Mouse (Mus musculus) neural tube, embryonic 13.5 days (tissue): ENCODE results near the gene Rnf25. TPM values are rescaled to one million over a fixed set of nuclear protein-coding genes. Genes with fewer than 3 reads are reported as not detected.

Source experiments
- ATAC-seq: fragments of 200-750 bp; cut with Nextera tagmentation; 2 replicates; pipeline ENCODE4 v1.8.0; 2017; ENCODE audit warnings: low read depth, mild to moderate bottlenecking, moderate TSS enrichment, moderate library complexity
- H3K27ac ChIP-seq: fragments of 300-500 bp; sonication (generic); replicated peaks from 2 replicates; pipeline ENCODE4 v1.5.1; 2015; ENCODE audit warnings: moderate library complexity, mild to moderate bottlenecking, inconsistent platforms
- H3K27me3 ChIP-seq: fragments of 300-500 bp; sonication (generic); 2 replicates; pipeline ENCODE4 v1.6.1; 2015; ENCODE audit warnings: mild to moderate bottlenecking, inconsistent platforms
- H3K36me3 ChIP-seq: fragments of 300-500 bp; sonication (generic); 2 replicates; pipeline ENCODE4 v1.6.1; 2015; ENCODE audit warnings: mild to moderate bottlenecking, inconsistent platforms
- H3K4me1 ChIP-seq: fragments of 300-500 bp; sonication (generic); replicated peaks from 2 replicates; pipeline ENCODE4 v1.6.1; 2015; ENCODE audit warnings: inconsistent platforms
- H3K4me2 ChIP-seq: fragments of 300-500 bp; sonication (generic); 2 replicates; pipeline ENCODE4 v1.6.1; 2015; ENCODE audit warnings: inconsistent platforms, mild to moderate bottlenecking, moderate library complexity
- H3K4me3 ChIP-seq: fragments of 300-500 bp; sonication (generic); 2 replicates; pipeline ENCODE4 v1.5.1; 2015; ENCODE audit warnings: mild to moderate bottlenecking, inconsistent platforms
- H3K9ac ChIP-seq: fragments of 300-500 bp; sonication (generic); 2 replicates; pipeline ENCODE4 v1.6.1; 2015; ENCODE audit warnings: moderate library complexity, mild to moderate bottlenecking, inconsistent platforms
- H3K9me3 ChIP-seq: fragments of 300-500 bp; sonication (generic); 2 replicates; pipeline ENCODE4 v1.6.1; 2016; ENCODE audit warnings: inconsistent platforms
- WGBS: fragments of 180-500 bp; shearing (Covaris S2); methylation state at CpG from one replicate; pipeline ENCODE4 v1.1.7; 2015; 5-methylcytosine and 5-hydroxymethylcytosine counted together
- polyA plus RNA-seq: library from polyadenylated mRNA; unstranded; fragments of >200 nt; fragmentation: Nextera tagmentation; extraction: Ambion mirVana; gene quantifications from 2 replicates; pipeline ENCODE4 v1.2.1, GENCODE M21; 2015

Gene Rnf25
- 42.7 and 44.6 TPM in 2 replicates for polyA plus RNA-seq

DNA sequence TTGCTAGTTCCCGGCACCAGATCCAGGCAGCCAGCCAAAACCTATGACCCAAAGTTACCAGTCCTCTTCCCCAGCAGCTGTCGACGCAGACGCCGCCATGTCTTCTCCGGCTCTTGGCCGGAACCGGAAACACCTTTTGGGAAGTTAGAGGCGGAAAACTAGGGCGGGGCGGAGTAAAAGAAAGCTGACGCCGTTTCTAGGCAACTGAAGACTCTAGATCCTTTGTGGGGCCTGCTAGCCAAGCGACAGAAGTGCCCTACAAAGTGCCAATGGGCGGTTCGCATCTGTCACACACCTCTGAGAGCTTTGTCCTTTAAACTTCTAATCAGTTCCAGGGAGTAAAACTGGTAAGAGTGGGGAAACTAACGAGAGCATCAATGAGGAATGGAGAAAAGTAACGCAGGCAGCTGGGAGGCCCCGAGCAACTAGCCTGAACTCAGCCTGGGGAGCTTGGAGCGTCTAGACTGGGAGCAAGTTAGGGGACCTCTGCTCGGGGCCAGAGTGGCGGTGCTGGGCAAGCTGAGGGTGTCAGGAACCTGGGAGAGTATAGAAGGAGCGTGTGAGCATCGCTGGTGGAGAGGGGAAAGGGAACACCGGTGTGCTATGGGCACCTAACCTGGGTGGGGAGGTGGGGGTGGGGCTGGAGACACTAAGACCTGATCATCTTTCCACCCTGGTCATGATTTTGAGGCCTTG, at the start of gene Rnf25, which contains the start of gene Stk36:
Gene Rnf25 (minus strand): TSS at position 131 of the 696 bp plus-strand sequence.
Gene Stk36 (plus strand): TSS at position 179 of the 696 bp plus-strand sequence.
- Histone ChIP-seq H3K27ac (peak within 1 kb of the TSS; percentile 67), H3K9ac (peak within 1 kb of the TSS; percentile 89), H3K9me3 (no peaks in the 10 kb centered on the region), H3K36me3 (peaks cover 57% of the 10 kb centered on the region), H3K27me3 (no peaks in the 10 kb centered on the region), H3K4me2 (peak within 1 kb of the TSS; percentile 90), H3K4me3 (peak within 1 kb of the TSS; percentile 92), H3K4me1 (peaks cover 22% of the 10 kb centered on the region)
- WGBS = 8% methylated on average over 25 of the region's 25 CpGs
- peak; percentile 92 for ATAC-seq

DNA sequence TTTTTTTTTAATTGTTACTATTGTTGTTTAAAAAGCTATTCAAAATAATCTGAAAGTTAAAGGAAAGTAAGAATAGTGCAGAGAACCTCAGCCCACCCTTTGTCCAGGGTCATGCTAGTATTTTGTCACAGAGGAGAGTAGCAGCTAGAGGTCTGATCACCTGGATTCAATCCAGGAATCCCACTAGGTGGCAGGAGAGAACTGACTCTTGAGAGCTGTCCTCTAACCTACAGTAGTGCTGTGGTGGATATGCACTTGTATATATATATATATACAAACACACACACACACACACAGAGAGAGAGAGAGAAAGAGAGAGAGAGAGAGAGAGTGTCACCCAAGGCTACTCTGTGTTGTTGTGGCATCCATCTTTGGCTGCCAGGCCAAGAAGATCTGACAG, 42.7 kb upstream of the Rnf25 start:
- Histone ChIP-seq H3K27ac (no peak overlapping the region), H3K4me3 (no peak overlapping the region), H3K27me3 (no peaks in the 10 kb centered on the region), H3K4me1 (no peaks in the 10 kb centered on the region), H3K9me3 (no peaks in the 10 kb centered on the region), H3K36me3 (no peaks in the 10 kb centered on the region), H3K9ac (no peak overlapping the region), H3K4me2 (no peak overlapping the region)
- ATAC-seq = no peak

DNA sequence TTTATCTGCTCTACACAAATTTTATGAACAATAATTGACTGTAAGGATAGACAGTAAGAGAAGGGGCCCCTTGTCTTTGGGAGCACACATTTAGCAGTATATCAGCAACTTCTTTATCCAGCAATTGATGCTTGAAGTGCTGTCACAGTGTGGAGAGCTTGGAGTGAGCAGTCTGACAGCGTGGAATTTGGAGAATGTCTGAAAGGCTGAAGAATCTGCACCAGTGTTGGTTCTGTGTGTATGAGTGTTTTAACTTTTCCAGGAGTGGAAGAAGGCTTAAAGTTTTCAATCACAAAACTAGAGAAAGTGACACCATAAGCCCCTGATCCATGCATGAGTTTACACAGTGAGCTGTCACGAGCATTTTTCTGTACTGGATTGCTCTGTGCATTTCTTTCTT, 42.3 kb upstream of the Rnf25 start:
- H3K9ac ChIP-seq = no peak overlapping the region
- no peak overlapping the region for H3K27ac ChIP-seq
- no peak overlapping the region for H3K4me3 ChIP-seq
- no peaks in the 10 kb centered on the region for H3K4me1 ChIP-seq
- no peaks in the 10 kb centered on the region for H3K36me3 ChIP-seq
- no peak overlapping the region for H3K4me2 ChIP-seq
- ATAC-seq = no peak
- 87% methylated on average over 2 of the region's 2 CpGs for WGBS
- no peaks in the 10 kb centered on the region for H3K9me3 ChIP-seq
- no peaks in the 10 kb centered on the region for H3K27me3 ChIP-seq

DNA sequence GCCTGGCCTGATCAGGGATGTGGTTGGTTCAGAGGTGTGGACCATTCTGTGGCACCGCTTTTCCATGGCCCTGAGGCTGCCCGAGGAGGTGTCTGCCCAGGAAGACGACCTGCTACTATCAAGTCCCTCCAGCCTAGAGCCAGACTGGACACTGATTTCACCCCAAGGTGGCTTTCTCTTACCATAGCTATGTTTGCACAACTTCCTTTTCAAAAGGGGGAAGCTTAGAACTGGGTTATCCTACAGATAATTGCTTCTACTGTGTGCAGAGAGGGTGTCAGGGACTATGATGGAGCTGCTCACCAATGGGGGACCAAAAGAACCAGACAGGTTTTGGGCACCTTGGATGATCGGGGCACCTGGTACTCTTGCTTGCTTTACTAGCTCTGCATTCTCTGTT, 31.5 kb upstream of the Rnf25 start:
- ATAC-seq = no peak

GRCm38 (mm10) chr1:74628001-74628400, 26.8 kb upstream of the Rnf25 start:
- Histone ChIP-seq H3K9ac (no peak overlapping the region), H3K36me3 (peaks cover 66% of the 10 kb centered on the region), H3K4me3 (no peak overlapping the region), H3K4me2 (no peak overlapping the region), H3K9me3 (no peaks in the 10 kb centered on the region), H3K27ac (no peak overlapping the region), H3K27me3 (no peaks in the 10 kb centered on the region), H3K4me1 (no peaks in the 10 kb centered on the region)
- ATAC-seq = no peak
- whole genome bisulfite sequencing = 51% methylated on average over 7 of the region's 7 CpGs

More for the DNA sequence above, 31.5 kb upstream of the Rnf25 start:
- Histone ChIP-seq H3K27ac (no peak overlapping the region), H3K4me1 (no peaks in the 10 kb centered on the region), H3K4me3 (no peak overlapping the region), H3K9me3 (no peaks in the 10 kb centered on the region), H3K27me3 (no peaks in the 10 kb centered on the region), H3K36me3 (peaks cover 52% of the 10 kb centered on the region), H3K4me2 (no peak overlapping the region), H3K9ac (no peak overlapping the region)
- 84% methylated on average over 4 of the region's 4 CpGs for WGBS

DNA sequence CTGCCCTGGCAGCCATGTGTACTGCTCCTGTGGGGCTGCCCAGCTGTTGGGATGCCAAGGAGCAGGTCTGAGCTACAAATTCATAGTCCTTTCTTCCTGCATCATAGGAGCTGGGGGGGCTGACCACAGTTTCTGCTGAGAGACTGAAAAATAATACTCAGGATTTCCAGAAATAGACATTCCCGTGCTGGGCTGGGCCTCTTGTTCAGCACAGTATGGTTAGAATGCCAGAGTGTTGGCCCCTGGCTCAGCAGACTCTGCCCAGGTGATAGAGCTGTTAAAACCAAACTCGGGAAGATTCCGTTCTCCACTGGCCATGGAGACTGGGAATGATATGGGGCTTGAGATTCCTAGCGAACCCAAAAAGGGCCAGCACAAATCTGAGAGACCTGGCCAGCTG, 24.9 kb upstream of the Rnf25 start:
- H3K36me3 ChIP-seq = peaks cover 82% of the 10 kb centered on the region
- H3K27ac ChIP-seq = no peak overlapping the region
- no peak overlapping the region for H3K4me2 ChIP-seq
- H3K27me3 ChIP-seq = no peaks in the 10 kb centered on the region
- H3K4me1 ChIP-seq = no peaks in the 10 kb centered on the region
- WGBS = 88% methylated on average over 4 of the region's 4 CpGs
- ATAC-seq = no peak
- H3K4me3 ChIP-seq = no peak overlapping the region
- H3K9ac ChIP-seq = no peak overlapping the region
- no peaks in the 10 kb centered on the region for H3K9me3 ChIP-seq

- H3K9ac ChIP-seq = no peak overlapping the region
- peaks cover 81% of the 10 kb centered on the region for H3K36me3 ChIP-seq
- ATAC-seq = no peak
- H3K27ac ChIP-seq = no peak overlapping the region
- no peak overlapping the region for H3K4me3 ChIP-seq
- no peaks in the 10 kb centered on the region for H3K27me3 ChIP-seq
- WGBS = 85% methylated on average over 1 of the region's 1 CpGs
- no peak overlapping the region for H3K4me2 ChIP-seq
- no peaks in the 10 kb centered on the region for H3K4me1 ChIP-seq
- no peaks in the 10 kb centered on the region for H3K9me3 ChIP-seq
These were observed 23.0 kb upstream of the Rnf25 start for GRCm38 (mm10) chr1:74624183-74624582.

DNA sequence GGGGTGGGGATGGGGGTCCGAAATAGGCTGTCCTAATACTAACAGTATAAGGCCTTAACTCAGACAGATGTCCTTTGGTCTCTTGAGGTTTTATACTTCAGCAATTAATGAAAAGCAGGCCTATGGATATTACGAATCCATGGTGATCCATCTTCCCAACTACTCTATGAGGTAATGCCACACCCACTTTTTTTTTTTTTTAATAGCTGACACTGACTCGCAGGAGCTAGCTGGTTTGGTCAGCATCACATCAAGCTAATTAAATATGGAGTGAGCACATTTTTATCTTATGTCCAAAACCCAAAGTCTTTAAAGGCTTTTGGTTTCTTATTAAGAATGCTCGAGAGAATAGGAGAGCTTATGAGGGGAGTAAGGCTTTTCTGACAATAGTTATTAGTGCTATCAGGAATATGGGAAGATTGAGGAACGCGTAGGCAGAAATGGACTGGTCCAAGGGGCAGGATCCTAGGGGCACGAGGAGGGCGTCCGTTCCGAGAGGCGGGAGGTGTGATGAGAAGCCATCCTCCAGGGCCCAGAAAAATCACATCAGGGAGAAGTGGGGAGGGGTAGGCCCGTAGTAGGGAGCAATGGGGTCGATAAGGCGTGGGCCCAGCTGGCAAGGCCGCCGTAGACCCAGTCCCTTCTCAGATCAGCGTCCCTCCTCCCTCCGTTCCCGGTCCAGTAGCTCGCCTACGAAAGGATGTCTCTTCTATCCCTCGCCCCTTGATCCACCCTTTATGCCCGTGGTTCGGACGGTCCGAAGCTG, 513 bp downstream of the Rnf25 start:
- Histone ChIP-seq H3K4me3 (peak overlapping the region; percentile 92), H3K9ac (peak overlapping the region; percentile 89), H3K9me3 (no peaks in the 10 kb centered on the region), H3K4me1 (peaks cover 22% of the 10 kb centered on the region), H3K4me2 (peak overlapping the region; percentile 90), H3K36me3 (peaks cover 60% of the 10 kb centered on the region), H3K27ac (peak overlapping the region; percentile 67; the same call in 1 of the 2 replicates), H3K27me3 (no peaks in the 10 kb centered on the region)
- 9% methylated on average over 26 of the region's 26 CpGs for WGBS
- peak; percentile 75 for ATAC-seq

DNA sequence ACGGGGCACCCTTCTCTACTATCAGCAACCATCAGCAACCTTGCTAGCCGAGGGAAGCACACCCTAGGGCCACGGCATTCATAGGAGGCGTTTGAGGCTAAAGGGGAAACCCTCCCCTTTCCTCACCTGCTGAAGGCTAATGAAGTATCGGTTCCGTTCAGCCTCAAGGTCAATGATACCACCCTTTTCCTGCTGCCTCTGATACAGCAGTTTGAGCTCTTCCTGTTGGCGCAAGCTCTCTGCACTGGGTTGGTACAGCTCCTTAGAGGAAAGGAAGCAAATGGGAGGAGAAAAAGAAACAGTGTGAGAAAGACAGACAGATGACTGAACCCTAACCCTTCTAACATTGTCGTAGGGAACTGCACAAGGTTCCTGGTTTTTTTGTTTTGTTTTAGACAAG, 6.8 kb downstream of the Rnf25 start:
- H3K4me1 ChIP-seq = peaks cover under 1% of the 10 kb centered on the region; the same call in 1 of the 2 replicates
- H3K27me3 ChIP-seq = no peaks in the 10 kb centered on the region
- no peak for ATAC-seq
- H3K9me3 ChIP-seq = no peaks in the 10 kb centered on the region
- H3K9ac ChIP-seq = no peak overlapping the region
- H3K36me3 ChIP-seq = peaks cover 91% of the 10 kb centered on the region
- H3K4me2 ChIP-seq = no peak overlapping the region
- H3K4me3 ChIP-seq = no peak overlapping the region
- no peak overlapping the region for H3K27ac ChIP-seq
- WGBS = 90% methylated on average over 8 of the region's 8 CpGs

DNA sequence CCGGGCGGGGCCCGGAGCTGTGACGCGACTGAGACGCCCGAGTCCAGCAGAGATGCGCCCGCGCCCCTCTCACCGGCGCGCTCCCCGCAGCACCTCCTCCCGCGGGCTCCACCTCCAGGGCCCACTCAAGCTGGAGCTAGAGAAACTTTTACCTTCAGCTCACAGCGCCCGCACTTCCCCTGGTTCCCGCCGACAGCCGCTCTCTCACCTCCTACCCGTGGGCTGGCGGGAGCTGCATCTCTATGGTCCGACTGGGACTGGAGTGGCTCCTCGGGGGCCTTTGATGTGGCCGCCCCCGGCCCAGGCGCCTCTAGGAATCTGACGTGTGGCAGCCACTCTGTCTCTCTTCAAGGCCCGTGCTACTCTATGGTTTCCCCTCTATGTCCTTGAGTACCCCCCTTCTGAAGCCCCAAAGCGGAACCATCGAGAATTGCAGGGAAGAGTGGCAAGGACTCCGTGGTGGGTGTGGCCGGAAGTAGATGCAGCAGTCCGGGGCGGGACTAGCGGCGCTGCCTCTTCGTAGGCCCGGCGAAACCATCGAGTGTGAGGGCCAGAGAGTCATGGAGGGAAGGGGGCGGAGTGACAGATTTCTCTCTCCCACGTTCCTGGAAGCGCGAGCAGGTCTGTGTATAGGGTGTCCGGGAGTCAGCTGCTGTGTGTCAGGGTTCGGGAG, 13.3 kb downstream of the Rnf25 start, which contains the start of the genes Zfp142 and Bcs1l:
Gene Zfp142 (minus strand): TSS at position 474 of the 673 bp plus-strand sequence.
Gene Bcs1l (plus strand): TSS at position 517 of the 673 bp plus-strand sequence.
- Histone ChIP-seq H3K27me3 (no peaks in the 10 kb centered on the region), H3K36me3 (peaks cover 40% of the 10 kb centered on the region), H3K4me2 (peak within 1 kb of the TSS; percentile 92), H3K27ac (peak within 1 kb of the TSS; percentile 87), H3K4me1 (peaks cover 35% of the 10 kb centered on the region), H3K9me3 (no peaks in the 10 kb centered on the region), H3K9ac (peak within 1 kb of the TSS; percentile 88), H3K4me3 (peak within 1 kb of the TSS; percentile 86)
- ATAC-seq = peak; percentile 99
- WGBS = under 1% methylated on average over 48 of the region's 48 CpGs

DNA sequence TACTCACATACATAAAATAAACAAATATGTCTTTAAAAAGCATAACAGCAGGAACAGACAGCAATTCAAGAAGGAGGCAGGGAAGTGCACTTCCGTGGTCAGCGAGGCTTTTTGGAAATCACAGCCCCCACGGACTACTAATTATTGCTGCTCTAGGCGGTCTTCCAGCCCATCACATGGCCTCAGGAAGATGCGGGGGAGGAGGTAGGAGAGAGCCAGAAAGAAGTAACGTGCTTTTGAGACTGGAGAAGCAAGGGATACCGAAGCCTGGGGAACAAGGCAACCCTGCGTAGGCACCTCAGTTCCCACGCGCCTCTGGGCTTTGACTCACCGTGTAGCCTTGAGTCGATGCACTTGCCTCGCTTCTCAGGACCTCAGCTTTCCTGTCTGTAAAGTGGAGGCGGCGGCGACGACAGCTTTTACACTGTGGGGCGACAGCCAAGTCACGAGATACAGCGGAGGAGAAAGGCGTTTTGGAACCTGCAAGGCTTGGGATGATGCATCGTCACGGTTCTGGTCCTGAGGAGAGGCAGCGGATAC, 13.9 kb downstream of the Rnf25 start:
- under 1% methylated on average over 24 of the region's 24 CpGs for WGBS
- Histone ChIP-seq H3K4me1 (peaks cover 35% of the 10 kb centered on the region), H3K4me3 (peak overlapping the region; percentile 86), H3K27me3 (no peaks in the 10 kb centered on the region), H3K9me3 (no peaks in the 10 kb centered on the region), H3K27ac (peak overlapping the region; percentile 87), H3K36me3 (peaks cover 42% of the 10 kb centered on the region), H3K4me2 (peak overlapping the region; percentile 92), H3K9ac (peak overlapping the region; percentile 88)
- peak; percentile 21 for ATAC-seq
